Mouse (Mus musculus) embryonic facial prominence, embryonic 14.5 days (tissue): ENCODE measurements at regions not wholly inside any gene's neighbourhood (a gene's known extent, or its start where the extent isn't known, plus 50 kb on each side); places are given as distances from the start of the nearest gene placed in this dataset.

Experiments
- ATAC-seq: fragments of 200-750 bp; cut with Nextera tagmentation; 2 replicates; pipeline ENCODE4 v1.8.0; 2017; ENCODE audit warnings: low read depth, moderate number of reproducible peaks, moderate TSS enrichment
- DNase-seq: peaks from one replicate; pipeline ENCODE4 v3.0.0-alpha.2; 2015; ENCODE audit warnings: low spot score
- H3K27ac ChIP-seq: fragments of 300-500 bp; sonication (generic); replicated peaks from 2 replicates; pipeline ENCODE4 v1.5.1; 2014; ENCODE audit warnings: low read depth, mild to moderate bottlenecking, low read length, moderate library complexity
- H3K27me3 ChIP-seq: fragments of 300-500 bp; sonication (generic); replicated peaks from 2 replicates; pipeline ENCODE4 v1.6.1; 2014; ENCODE audit warnings: low read length; ENCODE audit not compliant: control insufficient read depth, insufficient read depth
- H3K36me3 ChIP-seq: fragments of 300-500 bp; sonication (generic); 2 replicates; pipeline ENCODE4 v1.6.1; 2014; ENCODE audit warnings: low read length, mixed read lengths; ENCODE audit not compliant: control insufficient read depth, insufficient read depth
- H3K4me1 ChIP-seq: fragments of 300-500 bp; sonication (generic); 2 replicates; pipeline ENCODE4 v1.6.1; 2014; ENCODE audit warnings: antibody characterized with exemption, low read length; ENCODE audit not compliant: control insufficient read depth, insufficient read depth
- H3K4me2 ChIP-seq: fragments of 300-500 bp; sonication (generic); 2 replicates; pipeline ENCODE4 v1.6.1; 2014; ENCODE audit warnings: low read depth, mild to moderate bottlenecking, low read length, moderate library complexity, mixed read lengths
- H3K4me3 ChIP-seq: fragments of 300-500 bp; sonication (generic); 2 replicates; pipeline ENCODE4 v1.5.1; 2014; ENCODE audit warnings: low read depth, mild to moderate bottlenecking, low read length
- H3K9ac ChIP-seq: fragments of 300-500 bp; sonication (generic); 2 replicates; pipeline ENCODE4 v1.6.1; 2014; ENCODE audit warnings: low read depth, mild to moderate bottlenecking, low read length, moderate library complexity, mixed read lengths
- H3K9me3 ChIP-seq: fragments of 300-500 bp; sonication (generic); 2 replicates; pipeline ENCODE4 v1.6.1; 2016; ENCODE audit warnings: low read length; ENCODE audit not compliant: control insufficient read depth
- WGBS: fragments of 180-500 bp; shearing (Covaris S2); extraction: QIAGEN DNeasy Blood & Tissue Kit; methylation state at CpG from one replicate; pipeline ENCODE4 v1.1.7; 2014; 5-methylcytosine and 5-hydroxymethylcytosine counted together

- Histone ChIP-seq H3K4me3 (no peak overlapping the region), H3K27ac (no peak overlapping the region), H3K9me3 (no peaks in the 10 kb centered on the region), H3K9ac (no peak overlapping the region), H3K36me3 (no peaks in the 10 kb centered on the region), H3K4me2 (no peak overlapping the region), H3K4me1 (no peaks in the 10 kb centered on the region), H3K27me3 (no peaks in the 10 kb centered on the region)
- DNase-seq: no peak
- WGBS: 49% methylated on average over 6 of the region's 6 CpGs
- no peak for ATAC-seq
Observed at GRCm38 (mm10) chr15:26206837-26207236, 102.0 kb upstream of the March11 start.

DNA sequence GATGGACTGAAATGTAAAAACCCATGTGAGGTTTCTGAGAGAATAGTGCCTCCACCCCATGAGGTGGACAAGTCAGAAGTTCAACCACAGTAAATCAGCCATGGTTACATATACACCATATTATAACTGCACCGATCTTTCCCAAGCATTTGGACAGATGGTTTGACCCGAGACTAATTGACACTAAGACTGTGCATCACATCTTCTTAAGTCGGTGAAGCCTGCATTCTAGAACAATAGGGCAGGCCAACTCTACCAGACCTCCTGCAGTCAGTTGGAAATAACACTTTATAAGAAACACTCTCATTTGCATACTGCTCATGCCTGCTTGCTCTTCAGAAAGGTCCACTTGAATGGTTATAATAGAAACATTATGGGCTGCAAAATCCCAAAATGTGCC is 88.0 kb upstream of the March11 start:
- no peak for DNase-seq
- Histone ChIP-seq H3K4me2 (no peak overlapping the region), H3K36me3 (no peaks in the 10 kb centered on the region), H3K27ac (no peak overlapping the region), H3K4me1 (no peaks in the 10 kb centered on the region), H3K27me3 (no peaks in the 10 kb centered on the region), H3K9ac (no peak overlapping the region), H3K9me3 (no peaks in the 10 kb centered on the region), H3K4me3 (no peak overlapping the region)
- WGBS: 66% methylated on average over 3 of the region's 3 CpGs
- ATAC-seq: no peak

GRCm38 (mm10) chr15:26228646-26229045 is 80.2 kb upstream of the March11 start:
- Histone ChIP-seq H3K4me1 (no peaks in the 10 kb centered on the region), H3K27ac (no peak overlapping the region), H3K4me2 (no peak overlapping the region), H3K9me3 (no peaks in the 10 kb centered on the region), H3K27me3 (no peaks in the 10 kb centered on the region), H3K36me3 (no peaks in the 10 kb centered on the region), H3K9ac (no peak overlapping the region), H3K4me3 (no peak overlapping the region)
- no peak for DNase-seq
- WGBS: 80% methylated on average over 4 of the region's 4 CpGs
- ATAC-seq: no peak
